Mouse (Mus musculus): ENCODE data around the gene Epha1.

- TF ChIP-seq NELFE (IDR thresholded peaks at IDR 0.05; ENCODE audit: low read depth, low read length) = no peak
- no peak for TF ChIP-seq MAFK (IDR thresholded peaks at IDR 0.05; ENCODE audit: borderline replicate concordance, low read depth, low read length)
- no peak for TF ChIP-seq USF1 (IDR thresholded peaks at IDR 0.05; ENCODE audit: low read depth, low read length)
- TF ChIP-seq POLR2A (IDR thresholded peaks at IDR 0.05; ENCODE audit: control insufficient read depth in 1 of 2, insufficient read depth in 1 of 2, low read depth in 1 of 2, low read length in 2 of 2, poor library complexity in 1 of 2) = no peak
- TF ChIP-seq CTCF (IDR thresholded peaks at IDR 0.05 in 2 of 3, conservative IDR thresholded peaks at IDR 0.05 in 1 of 3; ENCODE audit: control insufficient read depth in 1 of 3, insufficient read depth in 1 of 3, low read depth in 2 of 3, low read length in 3 of 3, poor library complexity in 1 of 3, severe bottlenecking in 1 of 3) = no peak
- no peak for TF ChIP-seq GATA1 (IDR thresholded peaks at IDR 0.05; ENCODE audit: low read depth, low read length)
- no peak for TF ChIP-seq ZC3H11A (IDR thresholded peaks at IDR 0.05; ENCODE audit: low read depth, low read length)
- no peak for TF ChIP-seq MAX (IDR thresholded peaks at IDR 0.05; ENCODE audit: low read length)
These were observed 11.0 kb downstream of the Epha1 start for GRCm38 (mm10) chr6:42362074-42362473.

All from MEL (cell line).